Mouse (Mus musculus): ENCODE results near the gene Hcfc1. TPM values are rescaled to one million over a fixed set of nuclear protein-coding genes. Genes with fewer than 3 reads are reported as not detected.

Gene Hcfc1
- polyA plus RNA-seq, 2 experiments: 71.2 to 71.7 TPM

DNA sequence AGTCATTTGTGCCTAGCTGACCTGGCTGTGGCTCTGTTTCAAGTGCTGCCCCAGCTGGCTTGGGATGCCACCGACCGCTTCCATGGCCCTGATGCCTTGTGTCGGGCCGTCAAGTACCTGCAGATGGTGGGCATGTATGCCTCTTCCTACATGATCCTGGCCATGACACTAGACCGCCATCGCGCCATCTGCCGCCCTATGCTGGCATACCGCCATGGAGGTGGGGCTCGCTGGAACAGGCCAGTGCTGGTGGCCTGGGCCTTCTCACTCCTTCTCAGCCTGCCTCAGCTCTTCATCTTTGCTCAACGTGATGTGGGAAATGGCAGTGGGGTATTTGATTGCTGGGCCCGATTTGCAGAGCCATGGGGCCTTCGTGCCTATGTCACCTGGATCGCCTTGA lies 73.3 kb downstream of the Hcfc1 start:
- ATAC-seq (ENCODE audit: low FRiP score, low read depth) (no peak), DNase-seq (ENCODE audit: low spot score) (no peak)
- Histone ChIP-seq H3K4me1 (ENCODE audit: control insufficient read depth, insufficient read depth, low read length) (no peaks in the 10 kb centered on the region), H3K4me2 (replicated peaks; ENCODE audit: low read depth, low read length, severe bottlenecking) (no peak overlapping the region), H3K27ac (replicated peaks; ENCODE audit: low read depth, low read length) (no peak overlapping the region), H3K9ac (ENCODE audit: low read depth, low read length, severe bottlenecking) (no peak overlapping the region), H3K36me3 (ENCODE audit: control insufficient read depth, insufficient read depth, low read length) (no peaks in the 10 kb centered on the region), H3K27me3 (ENCODE audit: control insufficient read depth, insufficient read depth, low read length) (no peaks in the 10 kb centered on the region), H3K9me3 (ENCODE audit: control insufficient read depth, low read length) (no peaks in the 10 kb centered on the region), H3K4me3 (replicated peaks; ENCODE audit: low read length) (no peak overlapping the region)
- TF ChIP-seq POLR2A (IDR thresholded peaks at IDR 0.05; ENCODE audit: borderline replicate concordance, extremely low read depth, insufficient read depth, insufficient read length): no peak
- 91% methylated on average over 14 of the region's 14 CpGs for whole genome bisulfite sequencing

Other genes with a start within 250 kb of the Hcfc1 start
- gene Abcd1, start 249.8 kb downstream of the Hcfc1 start, polyA plus RNA-seq (2012; rRNA removed): 20.2 and 25.3 TPM in 2 replicates
- 15.2 and 16.8 TPM in 2 replicates for gene Abcd1, start 249.8 kb downstream of the Hcfc1 start, polyA plus RNA-seq (2014; fragmentation: Nextera tagmentation; extraction: Ambion mirVana)
- 1.9 and 2.7 TPM in 2 replicates for gene Plxnb3, start 209.3 kb downstream of the Hcfc1 start, polyA plus RNA-seq (2012; rRNA removed)
- gene Plxnb3, start 209.3 kb downstream of the Hcfc1 start, polyA plus RNA-seq (2014; fragmentation: Nextera tagmentation; extraction: Ambion mirVana): 0.62 and 0.82 TPM in 2 replicates
- 46.4 and 48.0 TPM in 2 replicates for gene Srpk3, start 192.0 kb downstream of the Hcfc1 start, polyA plus RNA-seq (2012; rRNA removed)
- 22.2 and 31.0 TPM in 2 replicates for gene Srpk3, start 192.0 kb downstream of the Hcfc1 start, polyA plus RNA-seq (2014; fragmentation: Nextera tagmentation; extraction: Ambion mirVana)
- gene Idh3g, start 179.5 kb downstream of the Hcfc1 start, polyA plus RNA-seq (2012; rRNA removed): 366 and 388 TPM in 2 replicates
- gene Idh3g, start 179.5 kb downstream of the Hcfc1 start, polyA plus RNA-seq (2014; fragmentation: Nextera tagmentation; extraction: Ambion mirVana): 217 and 220 TPM in 2 replicates
- 284 and 305 TPM in 2 replicates for gene Ssr4, start 179.3 kb downstream of the Hcfc1 start, polyA plus RNA-seq (2012; rRNA removed)
- gene Ssr4, start 179.3 kb downstream of the Hcfc1 start, polyA plus RNA-seq (2014; fragmentation: Nextera tagmentation; extraction: Ambion mirVana): 254 and 292 TPM in 2 replicates
- gene Pdzd4, start 141.4 kb downstream of the Hcfc1 start, polyA plus RNA-seq (2012; rRNA removed): 20.9 and 22.0 TPM in 2 replicates
- gene Pdzd4, start 141.4 kb downstream of the Hcfc1 start, polyA plus RNA-seq (2014; fragmentation: Nextera tagmentation; extraction: Ambion mirVana): 1.4 and 1.5 TPM in 2 replicates
- gene Avpr2, start 74.3 kb downstream of the Hcfc1 start, polyA plus RNA-seq (2012; rRNA removed): 0.03 TPM in 1 of 2 replicates, not detected in the other
- gene Avpr2, start 74.3 kb downstream of the Hcfc1 start, polyA plus RNA-seq (2014; fragmentation: Nextera tagmentation; extraction: Ambion mirVana): 0.10 TPM in 1 of 2 replicates, not detected in the other
- 7.8 and 8.6 TPM in 2 replicates for gene L1cam, start 70.3 kb downstream of the Hcfc1 start, polyA plus RNA-seq (2012; rRNA removed)
- 2.9 and 4.6 TPM in 2 replicates for gene L1cam, start 70.3 kb downstream of the Hcfc1 start, polyA plus RNA-seq (2014; fragmentation: Nextera tagmentation; extraction: Ambion mirVana)
- gene Arhgap4, start 44.5 kb downstream of the Hcfc1 start, polyA plus RNA-seq (2012; rRNA removed): 8.8 and 9.3 TPM in 2 replicates
- gene Arhgap4, start 44.5 kb downstream of the Hcfc1 start, polyA plus RNA-seq (2014; fragmentation: Nextera tagmentation; extraction: Ambion mirVana): 2.7 and 3.7 TPM in 2 replicates
- 114 and 128 TPM in 2 replicates for gene Naa10, start 44.4 kb downstream of the Hcfc1 start, polyA plus RNA-seq (2012; rRNA removed)
- 112 and 117 TPM in 2 replicates for gene Naa10, start 44.4 kb downstream of the Hcfc1 start, polyA plus RNA-seq (2014; fragmentation: Nextera tagmentation; extraction: Ambion mirVana)
- gene Renbp, start 35.5 kb downstream of the Hcfc1 start, polyA plus RNA-seq (2012; rRNA removed): 29.6 and 33.7 TPM in 2 replicates
- 34.0 and 39.3 TPM in 2 replicates for gene Renbp, start 35.5 kb downstream of the Hcfc1 start, polyA plus RNA-seq (2014; fragmentation: Nextera tagmentation; extraction: Ambion mirVana)
- 86.0 and 123 TPM in 2 replicates for gene Irak1, start 57.6 kb upstream of the Hcfc1 start, polyA plus RNA-seq (2012; rRNA removed)
- 49.6 and 52.6 TPM in 2 replicates for gene Irak1, start 57.6 kb upstream of the Hcfc1 start, polyA plus RNA-seq (2014; fragmentation: Nextera tagmentation; extraction: Ambion mirVana)
- not detected in 2 replicates for gene Opn1mw, start 161.1 kb upstream of the Hcfc1 start, polyA plus RNA-seq (2012; rRNA removed)
- gene Opn1mw, start 161.1 kb upstream of the Hcfc1 start, polyA plus RNA-seq (2014; fragmentation: Nextera tagmentation; extraction: Ambion mirVana): not detected in 2 replicates
- gene Mecp2, start 169.0 kb upstream of the Hcfc1 start, polyA plus RNA-seq (2012; rRNA removed): 12.3 and 13.0 TPM in 2 replicates
- 9.0 and 11.1 TPM in 2 replicates for gene Mecp2, start 169.0 kb upstream of the Hcfc1 start, polyA plus RNA-seq (2014; fragmentation: Nextera tagmentation; extraction: Ambion mirVana)
- gene Tex28, start 201.5 kb upstream of the Hcfc1 start, polyA plus RNA-seq (2012; rRNA removed): not detected in 2 replicates
- not detected in 2 replicates for gene Tex28, start 201.5 kb upstream of the Hcfc1 start, polyA plus RNA-seq (2014; fragmentation: Nextera tagmentation; extraction: Ambion mirVana)
- gene Tktl1, start 210.9 kb upstream of the Hcfc1 start, polyA plus RNA-seq (2012; rRNA removed): 0.03 and 0.04 TPM in 2 replicates
- gene Tktl1, start 210.9 kb upstream of the Hcfc1 start, polyA plus RNA-seq (2014; fragmentation: Nextera tagmentation; extraction: Ambion mirVana): not detected in 2 replicates